Mouse (Mus musculus) megakaryocyte-erythroid progenitor cell, adult 5-6 weeks (primary cell): ENCODE data around the gene Gsdmc3. TPM values are rescaled to one million over a fixed set of nuclear protein-coding genes. Genes with fewer than 3 reads are reported as not detected.
"Not testable (repeated sequence)": the region's sequence is repeated elsewhere in the genome, so short reads cannot be mapped to it uniquely, and the experiment has no call there.

Experiments
- ATAC-seq: replicated peaks from 2 replicates; pipeline ENCODE4 v1.8.0; 2016; ENCODE audit warnings: mild to moderate bottlenecking, inconsistent platforms; ENCODE audit not compliant: severe bottlenecking, poor library complexity, low FRiP score, low TSS enrichment
- total RNA-seq, 2 experiments: library from RNA; stranded (forward) in 1 of 2; stranded (reverse) in 1 of 2; fragments of 200-1000, 215-1000 nt in 1 of 2; fragments of >200 nt in 1 of 2; fragmentation: Nextera tagmentation in 1 of 2; gene quantifications; 2 replicates each; pipeline ENCODE4 v1.2.3; 2014 to 2017

Gsdmc3 gene
- total RNA-seq (2014; fragmentation: Nextera tagmentation) (not detected in 2 replicates), total RNA-seq (2017) (not detected in 2 replicates)

DNA sequence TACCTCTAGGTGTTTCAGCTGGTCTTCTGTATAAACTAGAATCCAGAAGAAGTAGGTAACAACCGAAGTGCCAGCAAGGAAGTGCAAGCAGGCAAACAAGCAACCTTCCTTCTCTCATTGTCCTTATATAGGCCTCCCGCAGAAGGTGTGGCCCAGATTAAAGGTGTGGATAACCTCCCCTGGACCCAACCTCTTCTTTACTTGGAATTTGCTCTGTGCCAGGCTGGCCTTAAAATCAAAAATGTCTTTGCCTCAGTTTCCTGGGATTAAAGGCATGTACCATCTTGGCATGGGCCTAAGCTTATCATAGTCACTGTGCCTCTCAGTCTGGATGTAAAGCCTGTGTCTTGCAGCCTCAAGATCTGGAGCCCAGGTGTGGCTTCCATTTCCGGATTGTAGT lies at the start of gene Gsdmc3:
TSS of gene Gsdmc3 (minus strand) at position 101 of the 400 bp plus-strand sequence.
- ATAC-seq = not testable (repeated sequence)

DNA sequence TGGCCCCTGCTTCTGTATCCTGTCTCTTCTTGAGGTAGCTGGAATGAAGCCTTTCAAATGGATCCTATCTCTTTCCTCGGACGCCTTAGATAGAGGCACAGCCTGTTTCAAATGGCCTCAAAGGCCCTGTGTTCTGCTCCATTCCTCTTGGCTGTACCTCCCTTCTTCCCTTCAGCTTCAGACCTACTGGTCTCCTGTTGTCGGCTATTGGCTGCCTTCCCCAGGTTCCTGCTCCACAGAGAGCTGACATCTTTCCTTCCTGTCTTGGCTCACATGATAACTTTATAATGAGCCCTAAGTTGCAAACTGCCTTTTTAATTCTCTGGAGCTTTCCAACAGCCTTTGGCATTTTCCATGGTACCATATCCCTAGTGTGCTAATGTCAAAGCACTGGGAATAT lies 47.8 kb upstream of the Gsdmc3 start:
- no peak for ATAC-seq

GRCm38 (mm10) chr15:63924484-63924883 lies 46.1 kb upstream of the Gsdmc3 start:
- no peak for ATAC-seq

DNA sequence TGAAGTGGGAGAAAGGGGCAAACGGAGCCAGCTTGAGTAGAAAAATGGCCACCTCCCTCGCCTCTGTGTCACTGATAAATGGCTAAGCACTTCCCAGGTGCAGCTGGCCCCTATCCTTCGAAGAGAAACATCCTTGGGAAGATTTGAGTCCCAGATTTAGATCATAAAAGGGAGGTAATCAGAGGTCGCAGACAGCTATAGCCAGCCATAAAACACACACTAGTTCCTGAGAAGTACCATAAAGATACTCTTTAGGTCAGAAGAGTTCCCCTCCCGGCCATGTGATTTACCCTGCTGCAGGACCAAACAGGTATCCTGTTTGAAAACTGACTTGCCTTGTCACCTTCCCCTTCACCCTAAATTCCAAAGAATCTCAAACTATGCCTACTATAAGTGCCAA lies 43.3 kb upstream of the Gsdmc3 start:
- ATAC-seq = not testable (repeated sequence)

DNA sequence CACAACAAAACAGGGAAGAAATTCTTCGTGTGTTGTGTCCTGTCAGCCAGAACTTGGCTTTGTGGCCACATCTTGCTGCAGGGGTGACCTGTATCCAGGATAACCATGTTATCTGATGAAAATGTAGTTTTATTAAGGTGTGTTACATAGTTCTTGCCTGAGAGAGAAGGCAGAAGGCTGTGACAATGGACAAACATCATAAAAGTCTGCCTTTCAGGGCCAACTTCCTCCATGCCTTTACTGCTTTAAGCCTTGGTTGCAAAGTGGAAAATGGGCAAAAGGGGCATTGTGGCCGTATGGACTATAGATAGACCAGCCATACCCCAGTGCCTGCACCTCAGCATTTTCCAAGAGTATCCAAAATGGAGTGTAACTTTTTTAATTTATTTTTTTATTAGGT lies 41.4 kb upstream of the Gsdmc3 start:
- ATAC-seq = not testable (repeated sequence)

DNA sequence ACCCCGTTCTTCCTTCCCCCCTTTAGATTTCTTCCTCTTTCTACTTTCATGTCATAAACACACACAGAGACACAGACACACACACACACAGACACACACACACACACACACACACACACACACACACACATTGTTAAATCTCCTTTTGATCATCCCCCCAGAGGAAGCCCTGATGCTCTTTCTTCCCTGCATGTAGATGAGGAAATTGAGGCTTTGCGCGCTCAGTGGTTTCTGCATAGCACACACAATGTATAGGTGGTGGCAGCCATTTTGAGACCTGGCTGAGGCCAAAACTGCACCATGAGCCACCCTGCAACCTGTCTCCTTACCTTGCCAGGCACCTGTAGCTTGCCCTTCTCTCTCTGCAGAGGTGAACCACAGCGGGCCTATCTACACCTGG lies 38.2 kb upstream of the Gsdmc3 start:
- ATAC-seq = not testable (repeated sequence)

GRCm38 (mm10) chr15:63912197-63912596 lies 33.8 kb upstream of the Gsdmc3 start, which contains the start of gene Gsdmc4:
TSS of gene Gsdmc4 (minus strand) at chr15:63912297.
- ATAC-seq = not testable (repeated sequence)

GRCm38 (mm10) chr15:63909896-63910295 lies 31.5 kb upstream of the Gsdmc3 start:
- not testable (repeated sequence) for ATAC-seq

DNA sequence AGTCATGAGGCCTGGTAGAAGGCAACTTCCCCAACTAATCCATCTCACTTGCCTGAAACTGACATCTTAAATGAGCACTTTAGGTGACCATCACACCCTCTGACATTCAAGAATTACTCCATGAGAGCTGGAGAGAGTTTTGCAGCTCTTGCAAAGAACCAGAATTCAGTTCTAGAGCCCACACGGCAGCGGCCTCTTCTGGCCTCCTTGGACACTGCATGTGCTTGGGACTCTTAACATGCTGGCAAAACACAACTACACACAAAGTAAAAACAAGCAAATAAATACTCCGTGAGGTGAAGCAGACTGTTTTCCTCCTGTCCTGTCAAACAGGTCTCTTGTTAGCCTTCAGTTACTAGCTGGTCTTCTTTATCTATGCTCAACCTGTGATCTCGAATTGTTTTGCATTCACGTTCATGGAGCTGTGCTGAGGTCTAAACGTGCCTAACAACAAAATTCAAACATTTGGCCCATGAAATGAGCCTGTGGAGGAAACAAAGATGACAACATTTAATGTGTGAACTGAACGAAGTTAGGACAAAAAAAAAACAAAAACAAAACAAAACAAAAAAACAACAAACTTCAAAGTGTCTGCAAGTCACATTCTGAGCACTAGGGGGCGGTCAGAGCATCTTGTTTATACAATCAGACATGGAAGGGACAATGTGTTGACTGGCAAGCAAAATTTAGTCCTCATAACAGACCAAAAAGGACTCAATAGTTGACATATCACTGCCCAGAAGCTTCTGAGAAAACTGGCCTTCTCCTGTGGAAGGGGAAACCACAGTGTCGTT lies 17.4 kb upstream of the Gsdmc3 start:
- peak; percentile 81 for ATAC-seq

GRCm38 (mm10) chr15:63888440-63888839 lies 10.1 kb upstream of the Gsdmc3 start:
- ATAC-seq = not testable (repeated sequence)

DNA sequence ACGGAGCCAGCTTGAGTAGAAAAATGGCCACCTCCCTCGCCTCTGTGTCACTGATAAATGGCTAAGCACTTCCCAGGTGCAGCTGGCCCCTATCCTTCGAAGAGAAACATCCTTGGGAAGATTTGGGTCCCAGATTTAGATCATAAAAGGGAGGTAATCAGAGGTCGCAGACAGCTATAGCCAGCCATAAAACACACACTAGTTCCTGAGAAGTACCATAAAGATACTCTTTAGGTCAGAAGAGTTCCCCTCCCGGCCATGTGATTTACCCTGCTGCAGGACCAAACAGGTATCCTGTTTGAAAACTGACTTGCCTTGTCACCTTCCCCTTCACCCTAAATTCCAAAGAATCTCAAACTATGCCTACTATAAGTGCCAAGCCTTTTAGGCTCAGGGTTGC lies 9.6 kb upstream of the Gsdmc3 start:
- not testable (repeated sequence) for ATAC-seq

DNA sequence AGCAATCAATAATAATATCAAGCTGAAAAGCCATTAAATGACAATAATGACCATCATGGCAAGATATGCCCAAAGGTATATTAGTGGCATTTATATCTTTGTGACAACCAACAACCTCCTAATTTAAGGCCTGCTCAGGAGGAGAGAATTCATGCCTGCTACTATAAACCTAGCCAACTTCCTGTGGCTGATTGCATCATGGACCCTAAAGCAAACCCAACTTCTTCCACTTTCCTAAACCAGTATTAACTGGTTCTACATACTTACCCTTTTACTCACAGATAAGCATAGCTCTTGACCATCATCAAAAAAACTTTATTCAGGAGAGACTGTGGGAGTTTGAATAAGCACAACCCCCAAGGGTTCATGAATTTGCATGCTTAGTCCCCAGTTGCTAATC lies 2.2 kb downstream of the Gsdmc3 start:
- not testable (repeated sequence) for ATAC-seq

- ATAC-seq = not testable (repeated sequence)
These were observed 16.4 kb downstream of the Gsdmc3 start for GRCm38 (mm10) chr15:63861965-63862364.

Other genes with a start within 250 kb of the Gsdmc3 start
- gene Gsdmc2, start 33.4 kb downstream of the Gsdmc3 start, total RNA-seq (2014; fragmentation: Nextera tagmentation) = not detected in 2 replicates
- not detected in 2 replicates for gene Gsdmc2, start 33.4 kb downstream of the Gsdmc3 start, total RNA-seq (2017)
- gene Gsdmc4, start 33.7 kb upstream of the Gsdmc3 start, total RNA-seq (2014; fragmentation: Nextera tagmentation) = not detected in 2 replicates
- not detected in 2 replicates for gene Gsdmc4, start 33.7 kb upstream of the Gsdmc3 start, total RNA-seq (2017)
- 80.5 and 83.1 TPM in 2 replicates for gene Fam49b, start 181.9 kb upstream of the Gsdmc3 start, total RNA-seq (2014; fragmentation: Nextera tagmentation)
- gene Fam49b, start 181.9 kb upstream of the Gsdmc3 start, total RNA-seq (2017) = 77.7 and 111 TPM in 2 replicates